Mouse (Mus musculus) layer of hippocampus, postnatal 14 days (tissue): ENCODE measurements around the gene Nek9. TPM values are rescaled to one million over a fixed set of nuclear protein-coding genes. Genes with fewer than 3 reads are reported as not detected.

ENCODE experiments used
- DNase-seq, 2 experiments: peaks; one replicate each; pipeline ENCODE4 v3.0.0; 2021 to 2022; ENCODE audit warnings: low spot score in 2 of 2, mixed read lengths in 1 of 2
- total RNA-seq, 2 experiments: library from RNA; stranded (reverse); gene quantifications; 2 replicates each; pipeline ENCODE4 v1.2.3; 2021

Nek9 gene
- total RNA-seq, 2 experiments from 2014 or later = 29.4 to 29.6 TPM

GRCm38 (mm10) chr12:85266248-85266647 lies 72.9 kb downstream of the Nek9 start:
- no peak for DNase-seq

DNA sequence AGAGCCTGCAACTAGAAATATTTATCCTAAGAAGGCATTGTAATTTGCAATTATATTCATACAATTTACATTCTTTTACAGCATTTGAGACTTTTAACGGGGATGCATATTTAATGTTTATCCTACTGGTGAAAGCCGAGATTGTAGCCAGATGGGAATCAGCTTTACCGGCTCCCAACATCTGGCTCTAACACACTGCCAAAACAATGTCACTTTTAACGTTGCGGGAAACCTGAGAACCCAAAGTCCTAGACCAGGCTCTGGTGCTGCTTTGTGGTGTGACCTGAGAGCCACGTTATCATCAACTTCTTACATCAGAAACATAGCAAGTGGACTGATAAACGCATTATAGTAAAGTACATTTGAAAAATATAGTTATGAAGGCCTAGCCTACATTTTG lies 74.2 kb downstream of the Nek9 start:
- DNase-seq = no peak

GRCm38 (mm10) chr12:85264531-85264930 lies 74.6 kb downstream of the Nek9 start:
- DNase-seq = no peak

- no peak for DNase-seq
These were observed 76.0 kb downstream of the Nek9 start for GRCm38 (mm10) chr12:85263190-85263589.

GRCm38 (mm10) chr12:85262489-85262888 lies 76.7 kb downstream of the Nek9 start:
- DNase-seq = no peak

GRCm38 (mm10) chr12:85257008-85257639 lies 82.0 kb downstream of the Nek9 start:
- DNase-seq = no peak

DNA sequence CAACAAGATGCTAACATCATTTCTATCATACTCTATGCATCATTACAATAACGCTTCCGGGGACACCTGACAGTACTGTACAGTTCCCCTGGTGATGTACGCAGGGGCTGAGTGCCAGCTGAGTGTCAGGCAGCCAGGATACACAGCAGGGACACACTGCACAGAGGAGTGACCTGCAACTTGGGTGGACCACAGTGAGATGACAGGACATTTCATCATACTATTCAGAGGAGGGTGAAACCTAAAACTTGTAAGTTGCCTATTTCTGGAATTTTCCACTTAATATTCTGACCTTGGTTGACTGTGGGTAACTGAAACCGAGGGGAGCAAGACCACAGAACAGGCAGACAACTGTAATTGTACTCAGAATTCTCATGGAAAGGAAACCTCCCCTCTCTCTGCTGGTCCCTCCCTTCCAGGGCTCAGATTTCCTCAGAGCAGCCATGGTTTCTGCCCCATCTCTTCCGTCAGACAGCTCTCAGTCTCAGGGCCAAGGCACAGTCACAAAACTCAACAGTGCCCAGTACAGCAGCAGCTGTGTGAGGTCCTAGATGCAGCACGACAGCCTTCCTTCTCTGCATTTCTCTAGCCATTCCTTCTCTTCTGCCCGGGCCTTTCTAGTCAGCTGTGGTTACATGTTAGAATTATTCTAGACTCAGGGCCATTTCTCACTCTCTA lies 82.9 kb downstream of the Nek9 start:
- DNase-seq = no peak

DNA sequence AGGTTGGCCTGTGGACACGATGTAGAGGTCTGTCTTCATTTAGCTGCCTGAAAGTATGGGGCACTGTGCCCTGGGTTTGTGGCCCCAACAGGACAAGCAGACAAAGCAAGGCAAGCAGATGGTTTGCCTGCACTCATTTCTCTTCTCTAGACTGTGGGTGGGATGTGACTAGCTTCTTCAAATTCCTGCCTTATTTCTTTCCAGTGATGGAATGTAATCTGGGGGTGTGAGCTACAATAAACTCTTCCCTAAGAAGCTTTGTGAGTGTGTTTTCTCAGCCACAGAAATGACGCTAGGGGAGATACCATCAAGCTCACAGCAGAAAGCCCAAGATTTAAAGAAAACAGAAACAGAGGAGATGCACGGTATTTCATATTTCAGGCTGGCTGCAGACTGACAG lies 87.1 kb downstream of the Nek9 start:
- no peak for DNase-seq

Other genes starting within 250 kb of the Nek9 start
- gene Prox2, start 228.6 kb downstream of the Nek9 start, total RNA-seq = 1 to 10 TPM; 2.1 to 2.4 TPM
- 100 to 1,000 TPM; 169 to 175 TPM for gene Dlst, start 228.5 kb downstream of the Nek9 start, total RNA-seq
- gene Rps6kl1, start 188.1 kb downstream of the Nek9 start, total RNA-seq = 10 to 100 TPM; 41.1 to 43.1 TPM
- 1 to 10 TPM; 5.2 to 6.6 TPM for gene Pgf, start 161.6 kb downstream of the Nek9 start, total RNA-seq
- gene Eif2b2, start 119.9 kb downstream of the Nek9 start, total RNA-seq = 10 to 100 TPM; 58.3 to 66.6 TPM
- 10 to 100 TPM; 15.4 to 15.8 TPM for gene Mlh3, start 68.8 kb downstream of the Nek9 start, total RNA-seq
- 10 to 100 TPM; 32.8 to 36.8 TPM for gene Acyp1, start 50.9 kb downstream of the Nek9 start, total RNA-seq
- 1 to 10 TPM in 1 of 2 experiments, under 1 TPM in 1; 0.88 to 1.2 TPM for gene Zc2hc1c, start 50.8 kb downstream of the Nek9 start, total RNA-seq
- 100 to 1,000 TPM; 146 to 156 TPM for gene Tmed10, start 35.5 kb upstream of the Nek9 start, total RNA-seq
- gene Fos, start 134.5 kb upstream of the Nek9 start, total RNA-seq = 10 to 100 TPM; 12.9 to 16.5 TPM